Mouse (Mus musculus) kidney, postnatal 25 days (tissue): ENCODE results near the gene Naglu.

ENCODE experiments used
- DNase-seq, 2 experiments: peaks; one replicate each; pipeline ENCODE4 v3.0.0; 2021; ENCODE audit warnings: mixed read lengths in 2 of 2

Naglu gene

GRCm38 (mm10) chr11:101127075-101127474 lies 57.3 kb downstream of the Naglu start:
- peak in 1 of 2 experiments; percentile 37 for DNase-seq
